Mouse (Mus musculus) CH12.LX (cell line): ENCODE results near the gene Ikzf1. TPM values are rescaled to one million over a fixed set of nuclear protein-coding genes. Genes with fewer than 3 reads are reported as not detected.

Experiments used
- DNase-seq: peaks from one replicate; pipeline ENCODE4 v3.0.0-alpha.2; 2013; ENCODE audit errors: extremely low read depth
- H3K27ac ChIP-seq: 2 replicates; pipeline ENCODE4 v1.5.1; 2012; ENCODE audit warnings: low read depth, mild to moderate bottlenecking, control low read depth, moderate library complexity; ENCODE audit not compliant: insufficient read depth
- H3K27me3 ChIP-seq: replicated peaks from 2 replicates; pipeline ENCODE3; 2012; ENCODE audit warnings: inconsistent platforms
- H3K36me3 ChIP-seq, 2 experiments: replicated peaks in 1 of 2; 2 replicates each; pipeline versions ENCODE3 to v1.6.1; 2012; ENCODE audit warnings: inconsistent platforms in 1 of 2, low read length in 1 of 2, mild to moderate bottlenecking in 1 of 2, mixed read lengths in 1 of 2, moderate library complexity in 1 of 2; ENCODE audit not compliant: control insufficient read depth in 1 of 2, insufficient read depth in 1 of 2
- H3K4me1 ChIP-seq, 2 experiments: 2 replicates each; pipeline ENCODE4 v1.6.1; 2012; ENCODE audit warnings: inconsistent platforms in 1 of 2, moderate library complexity in 1 of 2; ENCODE audit not compliant: insufficient read depth in 2 of 2, control insufficient read depth in 1 of 2
- H3K4me2 ChIP-seq: 2 replicates; pipeline ENCODE4 v1.6.1; 2012; ENCODE audit warnings: low read depth, mild to moderate bottlenecking, control low read depth; ENCODE audit not compliant: poor library complexity, insufficient read depth, severe bottlenecking
- H3K4me3 ChIP-seq, 3 experiments: fragments of 150-350 bp in 1 of 3; sonication (generic) in 1 of 3; replicated peaks in 1 of 3; 2 replicates each; pipeline versions ENCODE3 to v1.5.1; 2011 to 2012; ENCODE audit warnings: low read depth in 2 of 3, low read length in 2 of 3, mild to moderate bottlenecking in 2 of 3, moderate library complexity in 2 of 3, control low read depth in 1 of 3, improper control_type of control experiment in 1 of 3, inconsistent platforms in 1 of 3, mixed read lengths in 1 of 3; ENCODE audit not compliant: poor library complexity in 1 of 3
- H3K79me2 ChIP-seq: replicated peaks from 2 replicates; pipeline ENCODE4 v1.6.1; 2012; ENCODE audit warnings: mild to moderate bottlenecking, moderate library complexity; ENCODE audit not compliant: control insufficient read depth, poor library complexity, insufficient read depth, severe bottlenecking; ENCODE audit errors: extremely low read depth
- H3K9ac ChIP-seq: 2 replicates; pipeline ENCODE4 v1.6.1; 2012; ENCODE audit warnings: low read depth, mild to moderate bottlenecking, control low read depth, moderate library complexity; ENCODE audit not compliant: insufficient read depth
- H3K9me3 ChIP-seq: replicated peaks from 2 replicates; pipeline ENCODE3; 2012; ENCODE audit warnings: low read length, inconsistent platforms, mixed read lengths
- BHLHE40 ChIP-seq: IDR thresholded peaks from 2 replicates; pipeline ENCODE4 v1.6.1; 2011; ENCODE audit warnings: mild to moderate bottlenecking, low read depth, low read length, improper control_type of control experiment
- CHD2 ChIP-seq: IDR thresholded peaks from 2 replicates; pipeline ENCODE4 v1.6.1; 2011; ENCODE audit warnings: low read length, improper control_type of control experiment
- EP300 ChIP-seq: IDR thresholded peaks from 2 replicates; pipeline ENCODE4 v1.6.1; 2011; ENCODE audit warnings: low read length, improper control_type of control experiment
- ETS1 ChIP-seq: conservative IDR thresholded peaks from 2 replicates; pipeline ENCODE4 v1.6.1; 2012; ENCODE audit warnings: low read depth, mild to moderate bottlenecking, inconsistent platforms, low read length, improper control_type of control experiment, moderate library complexity
- GABPA ChIP-seq: IDR thresholded peaks from 2 replicates; pipeline ENCODE4 v1.6.1; 2012; ENCODE audit warnings: low read depth, low read length, improper control_type of control experiment, inconsistent platforms; ENCODE audit not compliant: insufficient replicate concordance
- NRF1 ChIP-seq: IDR thresholded peaks from 2 replicates; pipeline ENCODE4 v1.6.1; 2014; ENCODE audit warnings: low read depth, mild to moderate bottlenecking, inconsistent platforms, low read length, improper control_type of control experiment, moderate library complexity
- ZNF384 ChIP-seq: IDR thresholded peaks from 2 replicates; pipeline ENCODE4 v1.6.1; 2012; ENCODE audit warnings: low read depth, low read length, improper control_type of control experiment, inconsistent platforms
- dilution Hi-C: fragments of 300-500 bp; cut with MboI; formaldehyde crosslinking; loops from 2 replicates; pipeline ENCODE4 v1.14.3; 2020; ENCODE audit warnings: low sequenced_read_pairs; ENCODE audit not compliant: extremely low pct_unique_long_range_greater_than_20kb, extremely low pct_ligation_motif_present
- in situ Hi-C: fragments of 300-500 bp; cut with MboI; formaldehyde crosslinking; loops from 3 replicates; pipeline ENCODE4 v1.14.3; 2019; ENCODE audit warnings: low sequenced_read_pairs, low pct_ligation_motif_present, low pct_unique_long_range_greater_than_20kb, mixed read lengths
- polyA plus RNA-seq: library from polyadenylated mRNA; unstranded; fragments of >175 nt; gene quantifications from 2 replicates; pipeline ENCODE4 v1.2.1, GENCODE M21; 2012; ENCODE audit warnings: low read depth; ENCODE audit not compliant: insufficient read length
- total RNA-seq, 2 experiments: library from RNA; depleted of rRNA; stranded (reverse); fragments of 300-350 nt in 1 of 2; fragments of >200 nt in 1 of 2; gene quantifications; 2 replicates each; pipeline ENCODE4 v1.2.3; 2012 to 2014

Ikzf1 gene
- total and polyA plus RNA-seq, 3 experiments = 33.1 to 68.7 (median 51.2) TPM

GRCm38 (mm10) chr11:11675063-11675462 lies 9.7 kb upstream of the Ikzf1 start:
- TF ChIP-seq ZNF384 (peak; percentile 86), BHLHE40 (no peak), GABPA (no peak)

GRCm38 (mm10) chr11:11676068-11676741 lies 8.6 kb upstream of the Ikzf1 start:
- dilution Hi-C loops = no loop called here
- Histone ChIP-seq H3K27me3 (no peaks in the 10 kb centered on the region), H3K9me3 (peaks cover 3% of the 10 kb centered on the region), H3K36me3 (no peaks in the 10 kb centered on the region)
- TF ChIP-seq CHD2 (no peak; the same call in 1 of the 2 replicates), ETS1 (0 out of 2 replicates have a peak, but pooled peaks have one; percentile 7), EP300 (no peak)
- TF ChIP-seq, all 38 proteins: peak for 1
- DNase-seq = no peak
- H3K4me2 ChIP-seq = no peak overlapping the region
- H3K27ac ChIP-seq = peak overlapping the region; percentile 38; the same call in 1 of the 2 replicates
- H3K4me1 ChIP-seq = peaks cover 22 to 53% of the 10 kb centered on the region in 2 experiments; a peak in 3 of 4 replicates
- no peaks in the 10 kb centered on the region for H3K79me2 ChIP-seq
- H3K9ac ChIP-seq = no peak overlapping the region
- in situ Hi-C loops = loop anchor here (25.0 kb wide), 1 partner anchor 286 kb away; no protein-coding TSS in a partner anchor
- H3K4me3 ChIP-seq = no peak overlapping the region

More at GRCm38 (mm10) chr11:11675063-11675462, 9.7 kb upstream of the Ikzf1 start:
- no peak overlapping the region for H3K4me3 ChIP-seq
- no peak for DNase-seq
- H3K9ac ChIP-seq = no peak overlapping the region
- H3K79me2 ChIP-seq = no peaks in the 10 kb centered on the region
- H3K9me3 ChIP-seq = peaks cover 3% of the 10 kb centered on the region
- no peak overlapping the region for H3K4me2 ChIP-seq
- in situ Hi-C loops = loop anchor here (25.0 kb wide), 1 partner anchor 287 kb away; no protein-coding TSS in a partner anchor
- dilution Hi-C loops = no loop called here
- H3K36me3 ChIP-seq = no peaks in the 10 kb centered on the region
- H3K27ac ChIP-seq = peak overlapping the region; percentile 38; the same call in 1 of the 2 replicates
- no peaks in the 10 kb centered on the region for H3K27me3 ChIP-seq
- H3K4me1 ChIP-seq = peaks cover 25 to 64% of the 10 kb centered on the region in 2 experiments; a peak in 3 of 4 replicates

- Histone ChIP-seq H3K9me3 (peaks cover 3% of the 10 kb centered on the region), H3K4me1 (peaks cover 24 to 51% of the 10 kb centered on the region in 2 experiments; a peak in 3 of 4 replicates), H3K36me3 (no peaks in the 10 kb centered on the region), H3K27me3 (no peaks in the 10 kb centered on the region), H3K4me2 (no peak overlapping the region), H3K9ac (no peak overlapping the region), H3K79me2 (no peaks in the 10 kb centered on the region), H3K4me3 (no peak overlapping the region), H3K27ac (no peak overlapping the region)
- no peak for TF ChIP-seq NRF1
- dilution Hi-C loops (no loop called here), in situ Hi-C loops (loop anchor here (25.0 kb wide), 1 partner anchor 285 kb away; no protein-coding TSS in a partner anchor)
- DNase-seq = no peak
Measured at GRCm38 (mm10) chr11:11677165-11677564, 7.6 kb upstream of the Ikzf1 start.
